In the genomic region with DNA sequence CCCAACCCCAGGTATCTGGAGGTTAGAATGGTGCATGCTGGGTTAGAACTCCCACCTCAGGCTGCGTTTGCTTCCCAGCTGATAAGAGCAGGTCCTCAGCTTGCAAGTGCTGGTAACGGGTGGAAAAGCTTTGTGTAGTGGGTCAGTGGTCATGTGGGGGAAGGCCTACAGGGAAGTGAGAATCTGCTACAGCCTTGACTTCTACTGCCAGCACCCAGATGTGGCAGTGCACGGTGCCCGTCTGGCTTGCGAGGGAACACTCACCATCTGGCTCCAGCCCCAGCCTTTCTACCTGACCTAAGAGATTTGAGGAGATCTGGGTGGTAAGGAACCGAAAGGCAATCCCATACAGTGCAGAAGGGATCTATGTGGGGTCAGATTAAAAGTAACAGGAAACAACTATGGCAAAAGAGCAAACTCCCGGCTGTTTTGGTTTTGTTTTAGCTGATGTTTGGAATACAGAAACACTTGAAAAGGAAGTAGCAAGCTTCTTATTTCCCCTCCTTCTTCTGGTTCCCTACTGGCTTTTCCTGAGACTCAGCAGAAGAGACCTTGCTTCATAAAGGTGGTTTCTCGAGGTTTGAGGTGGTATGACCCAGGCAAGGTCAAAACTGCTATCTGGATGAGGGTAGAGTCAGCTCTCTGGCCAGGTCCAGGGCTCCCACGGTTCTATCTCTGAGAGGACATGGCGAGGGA, we compare ENCODE assay signal across 11 mouse cellular contexts.
A peak's percentile ranks its signal among the peaks of the same experiment; 100 is the strongest.
DNase-seq lines count a peak whose midpoint lies in the region; ATAC-seq lines count a peak whose summit lies in the region.
"Had no signal": no experiment of that assay in that cellular context is flagged by ENCODE, and none has a peak within 500 bp of the region (broad histone marks: within the 10 kb centered on the region; RNA-seq: fewer than 3 reads in every experiment).

No protein-coding gene starts in this region.

- H3K27me3 ChIP-seq in kidney, embryonic 15.5 days, result no peaks in the 10 kb centered on the region
- H3K27me3 ChIP-seq in liver, embryonic 16.5 days (ENCODE audit: control insufficient read depth, insufficient read depth, low read depth, low read length), result no peaks in the 10 kb centered on the region
- H3K27me3 ChIP-seq in limb, embryonic 10.5 days (ENCODE audit: low read depth, poor library complexity, severe bottlenecking), result no peaks in the 10 kb centered on the region
- H3K27me3 ChIP-seq in forebrain, embryonic 10.5 days (ENCODE audit: poor library complexity, severe bottlenecking), result peaks cover 38% of the 10 kb centered on the region
- H3K27me3 ChIP-seq: embryonic facial prominence, embryonic 13.5 days had no signal

- 82% methylated on average over 10 of the region's 10 CpGs for WGBS in kidney, embryonic 15.5 days
- 41% methylated on average over 10 of the region's 10 CpGs for WGBS in liver, embryonic 16.5 days (ENCODE audit: insufficient replicate concordance)
- 85% methylated on average over 10 of the region's 10 CpGs for WGBS in limb, embryonic 10.5 days
- WGBS in forebrain, embryonic 10.5 days, result 87% methylated on average over 10 of the region's 10 CpGs

- no peaks in the 10 kb centered on the region for H3K36me3 ChIP-seq in kidney, embryonic 15.5 days
- H3K36me3 ChIP-seq in liver, embryonic 16.5 days (ENCODE audit: control insufficient read depth, insufficient read depth), result no peaks in the 10 kb centered on the region
- no peaks in the 10 kb centered on the region for H3K36me3 ChIP-seq in limb, embryonic 10.5 days
- H3K36me3 ChIP-seq in forebrain, embryonic 10.5 days (replicated peaks), result no peaks in the 10 kb centered on the region
- H3K36me3 ChIP-seq: embryonic facial prominence, embryonic 13.5 days had no signal

- no peak overlapping the region for H3K27ac ChIP-seq in kidney, embryonic 15.5 days
- peak overlapping the region; percentile 62 for H3K27ac ChIP-seq in liver, embryonic 16.5 days (ENCODE audit: low read length)
- no peak overlapping the region for H3K27ac ChIP-seq in limb, embryonic 10.5 days
- H3K27ac ChIP-seq in forebrain, embryonic 10.5 days, result no peak overlapping the region
- H3K27ac ChIP-seq: embryonic facial prominence, embryonic 13.5 days had no signal

- peak; percentile 27 for DNase-seq in kidney, adult 9 months
- peak; percentile 32 to 44 for DNase-seq in spleen, adult 18-20 months
- no peak for DNase-seq in spleen, adult 12 weeks (ENCODE audit: low spot score)
- peak; percentile 32 to 66 for DNase-seq in spleen, postnatal 4 days (ENCODE audit: low spot score in 2 of 2)
- DNase-seq in limb, embryonic 10.5 days (ENCODE audit: low spot score), result no peak
- DNase-seq in forebrain, embryonic 10.5 days (ENCODE audit: extremely low spot score, low spot score), result no peak
- DNase-seq: adrenal gland, postnatal 25 days; cerebellum, adult 9-10 months had no signal

- H3K4me1 ChIP-seq in kidney, embryonic 15.5 days, result peaks cover 7% of the 10 kb centered on the region; the same call in 1 of the 2 replicates
- H3K4me1 ChIP-seq in liver, embryonic 16.5 days (ENCODE audit: control insufficient read depth, low read depth, low read length), result no peaks in the 10 kb centered on the region; the same call in 1 of the 2 replicates
- peaks cover 8% of the 10 kb centered on the region for H3K4me1 ChIP-seq in limb, embryonic 10.5 days
- H3K4me1 ChIP-seq in forebrain, embryonic 10.5 days, result peaks cover 26% of the 10 kb centered on the region

- H3K4me2 ChIP-seq in kidney, embryonic 15.5 days, result no peak overlapping the region
- H3K4me2 ChIP-seq in liver, embryonic 16.5 days (ENCODE audit: low read depth, low read length), result no peak overlapping the region
- H3K4me2 ChIP-seq: embryonic facial prominence, embryonic 13.5 days had no signal

- ATAC-seq in kidney, embryonic 15.5 days (replicated peaks; ENCODE audit: low FRiP score), result no peak
- peak; percentile 39; the same call in 1 of the 2 replicates for ATAC-seq in liver, embryonic 16.5 days (ENCODE audit: low read depth)

- no peaks in the 10 kb centered on the region for H3K9me3 ChIP-seq in kidney, embryonic 15.5 days (replicated peaks)
- no peaks in the 10 kb centered on the region for H3K9me3 ChIP-seq in liver, embryonic 16.5 days (replicated peaks; ENCODE audit: control insufficient read depth, low read length)
- H3K9me3 ChIP-seq in limb, embryonic 10.5 days (replicated peaks), result no peaks in the 10 kb centered on the region
- no peaks in the 10 kb centered on the region for H3K9me3 ChIP-seq in forebrain, embryonic 10.5 days
- H3K9me3 ChIP-seq: embryonic facial prominence, embryonic 13.5 days had no signal

- no peak overlapping the region for H3K9ac ChIP-seq in kidney, embryonic 15.5 days
- H3K9ac ChIP-seq in liver, embryonic 16.5 days (ENCODE audit: low read depth, low read length), result no peak overlapping the region
- H3K9ac ChIP-seq: embryonic facial prominence, embryonic 13.5 days had no signal

- no peak overlapping the region for H3K4me3 ChIP-seq in kidney, embryonic 15.5 days (replicated peaks)
- H3K4me3 ChIP-seq in liver, embryonic 16.5 days (ENCODE audit: low read depth, low read length), result no peak overlapping the region
- no peak overlapping the region for H3K4me3 ChIP-seq in limb, embryonic 10.5 days
- no peak overlapping the region for H3K4me3 ChIP-seq in forebrain, embryonic 10.5 days
- H3K4me3 ChIP-seq: embryonic facial prominence, embryonic 13.5 days had no signal

Comparison
In these comparisons a context has a peak if more than half of its experiments do, and no peak if none do; other contexts are left out.
1. DNase-seq: peak in kidney, adult 9 months (single experiment), spleen, adult 18-20 months (2 of 2) and spleen, postnatal 4 days (2 of 2); none in spleen, adult 12 weeks (single experiment), limb, embryonic 10.5 days (single experiment) and forebrain, embryonic 10.5 days (single experiment).